Mouse (Mus musculus): Measurements from ENCODE around the gene Vmn1r168. TPM values are rescaled to one million over a fixed set of nuclear protein-coding genes. Genes with fewer than 3 reads are reported as not detected.

The Vmn1r168 gene
- polyA plus RNA-seq (2017; shearing (Covaris generic)): not detected

DNA sequence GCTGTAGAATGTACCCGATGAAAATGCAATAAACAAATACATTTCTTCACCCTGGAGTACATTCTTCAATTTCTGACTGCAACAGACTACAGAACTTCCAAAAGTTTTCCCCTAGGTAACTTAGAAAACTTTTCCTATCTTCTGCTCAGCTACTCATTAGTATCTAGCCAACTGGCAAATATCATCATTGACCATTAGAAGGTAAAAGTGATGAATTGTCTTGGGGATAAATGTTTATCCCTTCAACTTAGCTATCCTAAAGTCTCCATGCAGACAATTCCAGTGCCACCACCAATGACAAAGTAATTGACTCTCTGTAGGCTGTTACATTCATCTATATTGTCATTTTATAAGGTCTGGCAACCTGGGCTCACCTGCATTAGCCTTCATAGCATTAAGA is at the start of gene Vmn1r168:
Gene Vmn1r168, plus strand, starts transcription at position 301 of the 400 bp plus-strand sequence.

GRCm38 (mm10) chr7:23507106-23507505 is 32.4 kb upstream of the Vmn1r168 start, which contains the start of gene Vmn1r167:
Vmn1r167 (minus strand) TSS chr7:23507206.

GRCm38 (mm10) chr7:23575226-23575625 is 35.7 kb downstream of the Vmn1r168 start, which contains the start of gene Vmn1r169:
Vmn1r169 (plus strand) TSS chr7:23575526.

Other genes with a start within 250 kb of the Vmn1r168 start
- gene Nlrp4e, start 238.5 kb upstream of the Vmn1r168 start, polyA plus RNA-seq (2017; shearing (Covaris generic)): not detected
- gene Nlrp5, start 153.8 kb upstream of the Vmn1r168 start, polyA plus RNA-seq (2017; shearing (Covaris generic)): not detected
- gene Vmn1r167, start 32.5 kb upstream of the Vmn1r168 start, polyA plus RNA-seq (2017; shearing (Covaris generic)): not detected
- gene Vmn1r169, start 35.8 kb downstream of the Vmn1r168 start, polyA plus RNA-seq (2017; shearing (Covaris generic)): not detected
- not detected for gene Vmn1r170, start 66.4 kb downstream of the Vmn1r168 start, polyA plus RNA-seq (2017; shearing (Covaris generic))
- not detected for gene Vmn1r171, start 91.0 kb downstream of the Vmn1r168 start, polyA plus RNA-seq (2017; shearing (Covaris generic))
- gene Vmn1r172, start 118.6 kb downstream of the Vmn1r168 start, polyA plus RNA-seq (2017; shearing (Covaris generic)): not detected
- not detected for gene Vmn1r173, start 161.0 kb downstream of the Vmn1r168 start, polyA plus RNA-seq (2017; shearing (Covaris generic))
- gene Vmn1r174, start 212.5 kb downstream of the Vmn1r168 start, polyA plus RNA-seq (2017; shearing (Covaris generic)): not detected